Mouse (Mus musculus): ENCODE data around the gene C530008M17Rik.

Gene C530008M17Rik

GRCm38 (mm10) chr5:76832529-76833210 is 176.4 kb downstream of the C530008M17Rik start:
- in situ Hi-C loops (cut with MboI, MseI), result no loop called here

- in situ Hi-C loops (cut with MboI, MseI), result no loop called here
These were observed 180.7 kb downstream of the C530008M17Rik start for GRCm38 (mm10) chr5:76837018-76837417.

GRCm38 (mm10) chr5:76839786-76840185 is 183.5 kb downstream of the C530008M17Rik start:
- in situ Hi-C loops (cut with MboI, MseI), result loop anchor here (5.0 to 10.0 kb wide), 2 partner anchors 247 to 265 kb away; no protein-coding TSS in a partner anchor

DNA sequence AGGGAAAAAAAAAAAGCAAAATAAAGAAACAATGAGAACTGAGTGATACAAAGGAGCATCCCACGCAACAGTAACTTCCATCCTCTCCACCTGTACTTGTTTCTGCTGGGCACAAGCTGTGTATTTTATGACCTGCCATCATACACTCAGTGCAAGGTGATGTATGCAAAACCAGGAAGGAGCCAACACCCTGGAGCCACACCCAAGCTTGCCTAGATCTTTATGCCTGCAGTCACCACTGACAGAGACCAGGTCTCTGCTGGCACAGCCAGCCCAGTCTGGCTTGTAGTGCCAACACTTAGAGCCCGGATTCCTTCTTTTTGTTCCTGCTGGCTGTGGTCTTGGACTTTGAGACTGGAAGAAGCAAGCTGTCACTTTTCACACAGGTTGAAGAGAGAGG is 185.5 kb downstream of the C530008M17Rik start:
- in situ Hi-C loops (cut with MboI, MseI), result loop anchor here (5.0 to 10.0 kb wide), 2 partner anchors 250 to 267 kb away; no protein-coding TSS in a partner anchor

DNA sequence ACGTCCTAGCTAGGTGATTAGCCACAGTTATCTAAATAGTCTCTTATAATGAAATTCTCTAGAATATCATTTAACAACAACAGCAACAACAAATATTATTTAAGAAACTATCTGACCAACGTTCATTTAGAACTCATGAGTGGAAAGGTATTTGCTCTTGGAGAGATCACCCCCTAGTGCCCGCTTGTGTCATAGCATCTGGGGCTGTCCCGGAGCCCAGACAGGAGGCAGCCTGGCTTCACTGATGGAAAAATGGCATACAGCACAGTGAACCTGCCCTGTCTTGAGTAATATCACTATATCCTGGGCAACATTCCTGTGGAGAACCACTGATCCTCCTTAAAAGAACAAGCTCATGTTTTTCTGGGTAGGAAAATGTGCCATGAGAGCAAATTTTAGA is 187.1 kb downstream of the C530008M17Rik start:
- in situ Hi-C loops (cut with MboI, MseI), result loop anchor here (5.0 to 10.0 kb wide), 2 partner anchors 251 to 269 kb away; no protein-coding TSS in a partner anchor

DNA sequence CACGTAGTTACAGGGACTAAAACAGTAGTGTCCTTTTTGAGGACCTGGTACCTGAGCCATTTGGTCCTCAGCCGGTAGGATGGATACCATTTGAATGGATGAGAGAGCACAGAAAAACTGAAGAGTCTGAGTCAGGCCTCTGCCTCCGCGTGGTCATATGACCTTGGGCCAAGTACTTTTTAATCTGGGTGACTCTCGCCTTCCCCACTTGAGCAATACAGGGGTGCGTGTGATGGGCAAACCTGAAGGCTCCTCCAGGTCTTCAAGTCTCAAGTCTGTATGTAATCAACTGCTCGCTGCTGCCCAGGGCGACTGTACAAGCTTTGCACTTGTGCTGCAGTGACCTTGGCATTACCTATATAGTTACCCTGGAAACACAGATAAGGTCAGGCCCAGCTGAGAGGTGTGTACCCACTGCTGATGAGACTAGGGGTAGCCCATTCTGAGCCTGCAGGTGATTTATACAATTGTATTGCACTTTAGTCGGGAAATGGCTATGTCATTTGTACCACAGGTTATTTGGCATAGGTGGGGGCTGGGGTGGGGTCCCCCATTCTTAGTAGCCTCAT is 187.6 kb downstream of the C530008M17Rik start:
- in situ Hi-C loops (cut with MboI, MseI), result loop anchor here (5.0 to 10.0 kb wide), 2 partner anchors 252 to 269 kb away; no protein-coding TSS in a partner anchor

GRCm38 (mm10) chr5:76844618-76845186 is 188.4 kb downstream of the C530008M17Rik start:
- in situ Hi-C loops (cut with MboI, MseI), result loop anchor here (5.0 to 10.0 kb wide), 2 partner anchors 252 to 270 kb away; no protein-coding TSS in a partner anchor

GRCm38 (mm10) chr5:76847106-76847505 is 190.8 kb downstream of the C530008M17Rik start:
- in situ Hi-C loops (cut with MboI, MseI), result loop anchor here in 1 of 2 experiments (10.0 kb wide), 1 partner anchor 272 kb away; no protein-coding TSS in a partner anchor

DNA sequence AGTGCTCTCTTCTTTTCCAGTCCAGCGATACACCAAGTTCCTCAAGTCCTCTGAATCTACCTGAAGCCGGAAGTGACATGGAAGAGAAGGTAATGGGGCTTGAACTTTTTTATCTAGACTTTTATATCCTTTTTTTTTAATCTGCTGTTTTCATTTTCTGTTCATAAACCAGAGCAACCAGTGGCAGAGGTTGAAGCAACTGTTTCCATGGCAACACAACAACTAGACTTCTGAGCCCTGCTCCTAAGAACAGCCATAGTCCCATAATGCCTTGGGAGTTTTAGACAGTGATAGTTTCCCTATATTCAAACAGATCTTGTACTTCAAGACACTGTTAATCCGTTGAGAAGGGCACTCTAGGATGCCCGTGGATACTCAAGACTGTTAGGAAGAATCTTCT is 195.0 kb downstream of the C530008M17Rik start:
- in situ Hi-C loops (cut with MboI, MseI), result loop anchor here in 1 of 2 experiments (10.0 kb wide), 1 partner anchor 287 kb away; no protein-coding TSS in a partner anchor

- in situ Hi-C loops (cut with MboI, MseI), result loop anchor here in 1 of 2 experiments (10.0 kb wide), 1 partner anchor 289 kb away; no protein-coding TSS in a partner anchor
These were observed 197.2 kb downstream of the C530008M17Rik start for GRCm38 (mm10) chr5:76853549-76853948.

DNA sequence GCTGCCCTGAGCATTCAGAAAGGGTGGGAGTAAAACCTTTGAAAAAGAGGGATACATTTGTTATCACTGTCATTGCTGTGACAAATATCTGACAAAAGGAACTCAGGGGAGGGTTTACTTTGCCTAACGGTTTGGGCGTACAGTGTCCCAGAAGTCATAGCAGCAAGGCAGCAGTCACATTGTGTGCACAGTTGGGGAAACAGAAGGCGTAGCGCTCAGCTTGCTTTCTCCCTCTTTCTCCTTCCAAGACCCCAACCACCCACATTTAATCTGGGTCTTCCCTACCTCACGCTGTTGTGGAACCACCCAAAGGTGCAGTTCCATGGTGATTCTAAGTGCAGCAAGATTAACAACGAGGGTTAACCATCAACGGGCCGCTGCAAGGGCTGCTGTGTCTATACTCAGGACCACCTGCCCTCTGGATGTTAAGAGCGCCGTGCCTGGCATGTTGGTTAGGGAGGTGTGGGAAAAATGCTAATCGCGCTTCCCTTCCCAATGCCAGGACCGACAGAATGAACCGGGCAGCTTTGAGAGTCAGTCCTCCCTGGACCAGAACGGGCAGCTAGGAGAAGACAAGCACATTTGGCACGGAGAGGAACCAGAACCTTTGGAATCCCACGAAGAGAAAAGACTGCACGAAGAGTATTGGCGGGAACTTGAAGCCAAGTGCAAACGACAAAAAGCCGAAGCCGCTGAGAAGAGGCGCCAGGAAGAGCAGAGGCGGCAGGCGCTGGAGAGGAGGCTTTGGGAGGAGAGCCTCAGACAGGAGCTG is 199.7 kb downstream of the C530008M17Rik start:
- in situ Hi-C loops (cut with MboI, MseI), result loop anchor here in 1 of 2 experiments (10.0 kb wide), 1 partner anchor 291 kb away; no protein-coding TSS in a partner anchor

- in situ Hi-C loops (cut with MboI, MseI), result loop anchor here in 1 of 2 experiments (10.0 kb wide), 1 partner anchor 293 kb away; no protein-coding TSS in a partner anchor
These were observed 201.0 kb downstream of the C530008M17Rik start for GRCm38 (mm10) chr5:76857103-76858015.

GRCm38 (mm10) chr5:76858444-76858843 is 202.1 kb downstream of the C530008M17Rik start:
- in situ Hi-C loops (cut with MboI, MseI), result loop anchor here in 1 of 2 experiments (10.0 kb wide), 1 partner anchor 294 kb away; no protein-coding TSS in a partner anchor

- in situ Hi-C loops (cut with MboI, MseI), result no loop called here
These were observed 210.5 kb downstream of the C530008M17Rik start for GRCm38 (mm10) chr5:76866819-76867218.

- in situ Hi-C loops (cut with MboI, MseI), result no loop called here
These were observed 212.5 kb downstream of the C530008M17Rik start for GRCm38 (mm10) chr5:76868693-76869286.

DNA sequence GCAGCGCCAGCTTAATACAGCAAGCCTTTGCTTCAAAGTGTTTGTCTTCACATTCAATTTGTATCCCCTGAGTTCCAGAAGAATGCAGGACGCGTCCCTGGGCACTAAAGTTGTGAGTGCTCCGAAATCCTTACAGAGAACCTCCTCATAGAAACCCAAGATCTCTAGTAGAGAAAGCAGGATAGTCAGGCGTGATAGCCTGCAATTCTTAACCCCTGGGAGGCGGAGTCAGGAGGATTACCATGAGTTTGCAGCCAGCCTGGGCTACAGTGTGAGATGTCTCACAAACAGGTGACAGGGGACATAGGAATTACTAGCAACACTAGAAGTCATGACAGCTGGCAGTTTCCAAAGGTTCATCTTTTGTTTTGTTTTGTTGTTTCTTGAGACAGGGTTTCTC is 213.2 kb downstream of the C530008M17Rik start:
- in situ Hi-C loops (cut with MboI, MseI), result no loop called here

- in situ Hi-C loops (cut with MboI, MseI), result no loop called here
These were observed 219.9 kb downstream of the C530008M17Rik start for GRCm38 (mm10) chr5:76876106-76876758.

- in situ Hi-C loops (cut with MboI, MseI), result no loop called here
These were observed 227.8 kb downstream of the C530008M17Rik start for GRCm38 (mm10) chr5:76884107-76884506.

- in situ Hi-C loops (cut with MboI, MseI), result no loop called here
These were observed 230.7 kb downstream of the C530008M17Rik start for GRCm38 (mm10) chr5:76887011-76887410.

All from T-helper 17 cell (primary cell).